ENCODE assay signal across 8 mouse cellular contexts in the genomic region with DNA sequence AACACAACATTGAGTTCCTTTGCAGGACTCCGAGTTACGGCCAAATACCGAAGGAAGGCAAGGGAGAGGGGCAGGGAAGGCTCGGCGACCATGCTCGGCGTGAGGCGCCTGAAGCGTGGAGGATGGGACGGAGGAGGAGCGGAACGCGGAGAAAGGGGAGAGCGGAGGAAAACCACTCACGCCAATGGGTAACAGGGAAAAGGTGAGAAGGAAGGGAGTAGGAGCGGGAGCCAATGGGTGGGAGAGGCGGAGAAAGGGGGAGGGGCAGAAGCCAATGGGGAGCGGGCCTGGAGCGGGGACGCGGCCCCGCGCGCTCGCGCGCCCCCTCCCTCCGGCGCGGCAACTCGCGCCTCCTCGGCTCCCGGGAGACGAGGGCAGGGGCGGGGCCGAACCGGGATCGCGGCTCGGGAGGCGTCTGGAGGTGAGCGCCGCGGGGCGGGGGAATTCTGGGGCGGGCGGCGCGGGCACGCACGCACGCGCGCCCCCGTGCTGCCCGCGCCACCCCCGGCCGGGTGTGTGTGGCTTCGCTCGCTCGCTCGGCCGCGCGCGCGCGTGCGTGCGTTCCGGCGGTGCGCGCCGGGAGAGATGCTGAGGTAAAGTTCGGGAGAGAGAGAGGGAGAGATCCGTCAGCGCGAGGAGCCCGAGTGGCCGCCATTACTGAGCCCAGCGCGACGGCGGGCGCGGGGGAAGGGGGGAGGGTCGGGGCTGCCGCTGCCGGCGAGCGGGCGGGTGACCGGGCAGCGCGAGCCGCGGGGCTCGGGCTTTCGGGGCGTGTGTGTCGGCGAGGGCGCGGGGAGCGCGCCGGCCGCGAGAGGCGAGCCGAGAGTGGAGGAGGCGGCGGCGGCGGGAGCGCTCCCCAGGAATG. TPM values are rescaled to one million over a fixed set of nuclear protein-coding genes. Genes with fewer than 3 reads are reported as not detected.
A peak's percentile ranks its signal among the peaks of the same experiment; 100 is the strongest.
DNase-seq lines count a peak whose midpoint lies in the region; ATAC-seq and TF ChIP-seq lines count a peak whose summit lies in the region.

A gene (plus strand): TSS at position 517 of the 865 bp plus-strand sequence.

- ATAC-seq in G1E (ENCODE audit: extremely low read depth, insufficient number of reproducible peaks, low FRiP score, poor library complexity, severe bottlenecking) = no peak
- peak; percentile 95 for ATAC-seq in forebrain, embryonic 16.5 days
- ATAC-seq in lung, embryonic 14.5 days (ENCODE audit: insufficient read depth) = peak; percentile 95

- H3K4me2 ChIP-seq in forebrain, embryonic 16.5 days (ENCODE audit: low read length) = peak within 1 kb of the TSS; percentile 81
- H3K4me2 ChIP-seq in lung, embryonic 14.5 days = peak within 1 kb of the TSS; percentile 69

- H3K27me3 ChIP-seq in G1E (ENCODE audit: insufficient read depth, low read length) = peaks cover 6% of the 10 kb centered on the region; the same call in 1 of the 2 replicates
- no peaks in the 10 kb centered on the region for H3K27me3 ChIP-seq in forebrain, embryonic 16.5 days (replicated peaks; ENCODE audit: control insufficient read depth, insufficient read depth, low read length)
- H3K27me3 ChIP-seq in lung, embryonic 14.5 days (ENCODE audit: insufficient read depth, low read length) = no peaks in the 10 kb centered on the region
- H3K27me3 ChIP-seq in thymus, adult 2 months (ENCODE audit: control insufficient read depth, insufficient read depth, low read length) = no peaks in the 10 kb centered on the region

- H3K36me3 ChIP-seq in G1E (replicated peaks) = no peaks in the 10 kb centered on the region
- no peaks in the 10 kb centered on the region for H3K36me3 ChIP-seq in forebrain, embryonic 16.5 days (ENCODE audit: control insufficient read depth, insufficient read depth)
- H3K36me3 ChIP-seq in lung, embryonic 14.5 days (ENCODE audit: insufficient read depth) = no peaks in the 10 kb centered on the region
- H3K36me3 ChIP-seq in thymus, adult 2 months (ENCODE audit: control insufficient read depth, insufficient read depth, low read length) = no peaks in the 10 kb centered on the region

- DNase-seq in G1E (ENCODE audit: low spot score) = no peak
- DNase-seq in cerebellum, adult 18-20 months = peak; percentile 95 to 97
- peak; percentile 90 to 91 for DNase-seq in heart, postnatal 36 days
- DNase-seq in layer of hippocampus, adult 2 months (ENCODE audit: low spot score in 2 of 2) = peak; percentile 95 to 97
- DNase-seq in lung, embryonic 14.5 days = peak; percentile 98
- DNase-seq in thymus, adult 2 months = peak; percentile 75

- H3K4me3 ChIP-seq in G1E (ENCODE audit: low read depth, low read length) = peak within 1 kb of the TSS; percentile 30; the same call in 1 of the 2 replicates
- H3K4me3 ChIP-seq in forebrain, embryonic 16.5 days (replicated peaks; ENCODE audit: low read length) = peak within 1 kb of the TSS; percentile 98
- H3K4me3 ChIP-seq in layer of hippocampus, adult 2 months = peak within 1 kb of the TSS; percentile 94
- peak within 1 kb of the TSS; percentile 98 for H3K4me3 ChIP-seq in lung, embryonic 14.5 days (ENCODE audit: low read depth, low read length)
- H3K4me3 ChIP-seq in olfactory bulb, adult 2 months (ENCODE audit: insufficient read depth, low read depth, low read length) = peak within 1 kb of the TSS; percentile 53
- peak within 1 kb of the TSS; percentile 52 for H3K4me3 ChIP-seq in thymus, adult 2 months (ENCODE audit: control insufficient read depth, insufficient read depth, low read length)

- TF ChIP-seq POLR2A in olfactory bulb, adult 2 months (IDR thresholded peaks at IDR 0.05; ENCODE audit: insufficient read depth, low read depth, low read length) = peak; percentile 55; the same call in 1 of the 2 replicates
- peak; percentile 31; the same call in 1 of the 2 replicates for TF ChIP-seq POLR2A in thymus, adult 2 months (IDR thresholded peaks at IDR 0.05; ENCODE audit: control insufficient read depth, extremely low read depth, insufficient read depth, low read length, poor library complexity)

- H3K9ac ChIP-seq in forebrain, embryonic 16.5 days (replicated peaks; ENCODE audit: low read depth, low read length) = peak within 1 kb of the TSS; percentile 96
- peak within 1 kb of the TSS; percentile 99 for H3K9ac ChIP-seq in lung, embryonic 14.5 days

- WGBS in forebrain, embryonic 16.5 days = under 1% methylated on average over 85 of the region's 119 CpGs
- WGBS in lung, embryonic 14.5 days = under 1% methylated on average over 71 of the region's 119 CpGs
- 1% methylated on average over 119 of the region's 119 CpGs for WGBS in olfactory bulb, adult 2 months
- WGBS in thymus, adult 2 months = under 1% methylated on average over 100 of the region's 119 CpGs

- intact Hi-C loops in heart, postnatal 36 days (cut with DNase I) = loop anchor here (1.0 to 10.0 kb wide), 4 partner anchors 101 to 369 kb away; no protein-coding TSS in a partner anchor

- peak within 1 kb of the TSS; percentile 98 for H3K27ac ChIP-seq in forebrain, embryonic 16.5 days (ENCODE audit: low read length)
- peak within 1 kb of the TSS; percentile 99 for H3K27ac ChIP-seq in layer of hippocampus, adult 2 months
- peak within 1 kb of the TSS; percentile 100 for H3K27ac ChIP-seq in lung, embryonic 14.5 days (ENCODE audit: low read depth)
- H3K27ac ChIP-seq in olfactory bulb, adult 2 months (ENCODE audit: insufficient read depth, low read depth, low read length) = peak within 1 kb of the TSS; percentile 87
- no peak within 1 kb of the TSS for H3K27ac ChIP-seq in thymus, adult 2 months (ENCODE audit: control insufficient read depth, insufficient read depth, low read length)

- H3K9me3 ChIP-seq in G1E (replicated peaks) = peaks cover 21% of the 10 kb centered on the region
- H3K9me3 ChIP-seq in forebrain, embryonic 16.5 days (ENCODE audit: control insufficient read depth, low read length) = no peaks in the 10 kb centered on the region
- H3K9me3 ChIP-seq in lung, embryonic 14.5 days (ENCODE audit: low read depth, low read length) = no peaks in the 10 kb centered on the region

- no peak for TF ChIP-seq CTCF in G1E (IDR thresholded peaks at IDR 0.05; ENCODE audit: low read depth, low read length)
- TF ChIP-seq CTCF in layer of hippocampus, adult 2 months (conservative IDR thresholded peaks at IDR 0.05) = no peak
- no peak for TF ChIP-seq CTCF in lung, embryonic 14.5 days (IDR thresholded peaks at IDR 0.05; ENCODE audit: low read depth)
- no peak for TF ChIP-seq CTCF in olfactory bulb, adult 2 months (IDR thresholded peaks at IDR 0.05; ENCODE audit: insufficient read depth, low read depth, low read length)
- TF ChIP-seq CTCF in thymus, adult 2 months (IDR thresholded peaks at IDR 0.05; ENCODE audit: borderline replicate concordance, control insufficient read depth, extremely low read depth, insufficient read depth, low read length, poor library complexity) = peak; percentile 9; the same call in 1 of the 2 replicates

- no peaks in the 10 kb centered on the region; the same call in 1 of the 2 replicates for H3K4me1 ChIP-seq in G1E (ENCODE audit: insufficient read depth, low read depth, low read length)
- H3K4me1 ChIP-seq in forebrain, embryonic 16.5 days (replicated peaks; ENCODE audit: control insufficient read depth, insufficient read depth, low read length) = peaks cover 6% of the 10 kb centered on the region; the same call in 1 of the 2 replicates
- H3K4me1 ChIP-seq in lung, embryonic 14.5 days (ENCODE audit: insufficient read depth) = no peaks in the 10 kb centered on the region; the same call in 1 of the 2 replicates
- no peaks in the 10 kb centered on the region for H3K4me1 ChIP-seq in olfactory bulb, adult 2 months (ENCODE audit: control insufficient read depth, insufficient read depth, low read length)
- H3K4me1 ChIP-seq in thymus, adult 2 months (replicated peaks; ENCODE audit: control insufficient read depth, insufficient read depth, low read length) = peaks cover 4% of the 10 kb centered on the region

RNA-seq across cellular contexts. Expression of the gene that starts here (rescaled TPM):
- total RNA-seq in G1E (2014; fragmentation: Nextera tagmentation) = not detected in 2 replicates
- total RNA-seq in G1E (2017) = 0.16 and 0.17 TPM in 2 replicates
- polyA plus RNA-seq in G1E (2012) = not detected in 2 replicates
- polyA plus RNA-seq in forebrain, embryonic 16.5 days (2015; fragmentation: Nextera tagmentation; extraction: Ambion mirVana) = 36.7 and 41.3 TPM in 2 replicates
- total RNA-seq in heart, postnatal 36 days (2021) = 10 to 100 TPM; 76.7 to 84.4 TPM
- total RNA-seq in layer of hippocampus, adult 2 months (2021) = 100 to 1,000 TPM; 127 to 140 TPM
- 53.3 and 56.6 TPM in 2 replicates for polyA plus RNA-seq in lung, embryonic 14.5 days (2014; fragmentation: Nextera tagmentation; extraction: Ambion mirVana)
- 125 TPM in 1 of 2 replicates, not detected in the other for polyA plus RNA-seq in olfactory bulb, adult 2 months (2012; ENCODE audit: insufficient read depth, insufficient read length, low replicate concordance, missing spikeins)
- polyA plus RNA-seq in thymus, adult 2 months (2012; rRNA removed) = 0.80 and 1.3 TPM in 2 replicates

Comparison
In these comparisons a context has a peak if more than half of its experiments do, and no peak if none do; other contexts are left out.
1. RNA of the gene that starts here (total RNA-seq): 127 to 140 TPM in layer of hippocampus, adult 2 months and 76.7 to 84.4 TPM in heart, postnatal 36 days; 0.16 to 0.17 TPM in G1E; every median in the first group is over 10 times any median in the second.
2. H3K4me3 ChIP-seq: peak in every context shown above with its lines; median percentile 98 in forebrain, embryonic 16.5 days; 98 in lung, embryonic 14.5 days; 94 in layer of hippocampus, adult 2 months; 53 in olfactory bulb, adult 2 months; 52 in thymus, adult 2 months; 30 in G1E.